Mouse (Mus musculus): ENCODE data around the gene Psma6.
"Not testable (repeated sequence)": the region's sequence is repeated elsewhere in the genome, so short reads cannot be mapped to it uniquely, and the experiment has no call there.

- TF ChIP-seq POLR2A (IDR thresholded peaks at IDR 0.05; ENCODE audit: insufficient read length, low read depth); E2F4 (IDR thresholded peaks at IDR 0.05; ENCODE audit: insufficient read depth); CEBPB (IDR thresholded peaks at IDR 0.05; ENCODE audit: insufficient read depth, poor library complexity, severe bottlenecking); USF1 (IDR thresholded peaks at IDR 0.05; ENCODE audit: low read depth); TCF3 (IDR thresholded peaks at IDR 0.05; ENCODE audit: insufficient read length, low read depth); TCF12 (IDR thresholded peaks at IDR 0.05; ENCODE audit: insufficient read depth, poor library complexity, severe bottlenecking); POLR2AphosphoS2 (IDR thresholded peaks at IDR 0.05; ENCODE audit: insufficient read length, low read depth); MAX (IDR thresholded peaks at IDR 0.05; ENCODE audit: low read depth); REST (IDR thresholded peaks at IDR 0.05; ENCODE audit: insufficient read depth, insufficient read length); SRF (IDR thresholded peaks at IDR 0.05; ENCODE audit: control insufficient read depth, insufficient read length, low read depth): not testable (repeated sequence)
Measured at GRCm38 (mm10) chr12:55343045-55343444, 41.0 kb upstream of the Psma6 start.

Measured in myocyte (in vitro differentiated cells).